Mouse (Mus musculus): Measurements from ENCODE around the gene Tns3. TPM values are rescaled to one million over a fixed set of nuclear protein-coding genes. Genes with fewer than 3 reads are reported as not detected.

The Tns3 gene
- total RNA-seq (2014; fragmentation: Nextera tagmentation) (8.4 and 16.0 TPM in 2 replicates), total RNA-seq (2017) (4.1 and 7.7 TPM in 2 replicates)

DNA sequence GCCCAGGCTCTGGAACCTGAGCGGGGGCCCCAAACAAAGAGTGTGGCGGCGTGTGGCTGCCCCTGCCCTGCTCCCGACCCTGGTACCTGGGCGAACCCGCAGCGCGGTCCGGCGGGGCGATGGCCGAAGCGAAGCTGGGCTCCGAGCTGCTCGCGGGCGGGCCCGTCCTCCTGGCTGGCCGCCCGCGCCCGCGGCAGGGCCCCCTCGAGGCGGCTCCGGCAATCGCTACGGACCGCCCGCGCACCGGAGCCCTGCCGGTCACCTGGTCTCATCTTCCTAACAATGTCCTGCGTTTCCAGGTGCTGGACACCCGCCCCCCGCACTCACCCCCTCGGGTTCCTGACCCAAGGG, at the start of gene Tns3:
TSS of gene Tns3 (minus strand) at position 143 of the 351 bp plus-strand sequence.
- peak; percentile 48 for ATAC-seq (replicated peaks; ENCODE audit: low FRiP score, low TSS enrichment, poor library complexity, severe bottlenecking)

DNA sequence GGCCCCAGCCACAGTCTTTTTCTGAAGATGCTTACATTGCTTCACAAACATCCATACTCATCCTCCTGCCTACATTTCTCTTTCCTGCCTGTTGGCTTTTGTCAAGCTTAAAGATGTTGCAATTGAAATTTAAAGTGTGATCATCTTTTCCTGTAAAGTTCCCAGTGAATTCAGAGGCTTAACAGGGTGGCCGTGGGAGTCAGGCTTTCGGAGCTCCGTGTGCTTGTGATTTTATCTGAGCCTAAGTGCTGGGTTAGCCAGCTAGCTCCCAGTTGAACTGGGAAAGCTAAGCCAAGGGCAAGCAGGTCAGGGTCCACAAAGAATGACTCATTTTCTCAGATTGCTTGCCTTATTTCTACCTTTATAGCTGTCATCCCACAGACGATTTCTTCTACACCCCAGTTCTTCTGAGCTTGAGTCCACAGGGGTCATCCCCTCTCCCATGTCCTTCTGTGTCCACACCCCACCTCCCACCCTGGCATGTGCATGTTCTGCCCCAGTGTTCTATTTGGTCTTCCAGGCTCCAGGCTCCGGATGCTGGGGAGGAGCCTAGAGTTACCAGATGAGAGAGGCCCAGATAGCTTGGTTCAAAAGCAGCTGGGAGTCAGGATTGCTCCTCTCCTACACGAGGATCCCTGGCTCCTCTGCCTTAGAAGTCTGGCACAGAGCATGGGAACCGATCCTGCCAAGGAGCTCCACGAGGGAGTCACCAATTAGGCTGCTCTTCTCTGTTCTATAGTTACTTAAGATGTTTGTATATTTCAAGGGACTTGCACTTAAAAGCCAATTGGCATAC, 42.1 kb upstream of the Tns3 start:
- ATAC-seq (replicated peaks; ENCODE audit: low FRiP score, low TSS enrichment, poor library complexity, severe bottlenecking): no peak

DNA sequence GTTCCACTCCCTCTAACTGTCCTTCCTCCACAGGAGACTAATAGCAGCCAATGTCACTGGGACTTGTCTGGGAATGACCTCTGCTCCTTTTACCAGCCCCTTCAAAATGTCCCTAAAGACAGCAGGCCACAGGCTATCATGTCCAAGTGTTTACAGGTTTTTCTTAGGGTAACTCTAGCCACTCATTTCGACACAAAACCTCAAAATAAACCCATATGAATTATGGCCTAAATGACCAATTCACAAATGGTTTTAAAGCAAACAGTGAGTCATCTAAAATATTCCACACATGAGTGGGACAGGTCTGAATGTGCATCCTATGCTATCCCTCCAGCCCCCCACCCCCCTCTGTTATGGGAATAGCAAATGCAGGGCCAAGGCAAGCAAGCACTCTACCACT, 40.8 kb upstream of the Tns3 start:
- ATAC-seq (replicated peaks; ENCODE audit: low FRiP score, low TSS enrichment, poor library complexity, severe bottlenecking): no peak

DNA sequence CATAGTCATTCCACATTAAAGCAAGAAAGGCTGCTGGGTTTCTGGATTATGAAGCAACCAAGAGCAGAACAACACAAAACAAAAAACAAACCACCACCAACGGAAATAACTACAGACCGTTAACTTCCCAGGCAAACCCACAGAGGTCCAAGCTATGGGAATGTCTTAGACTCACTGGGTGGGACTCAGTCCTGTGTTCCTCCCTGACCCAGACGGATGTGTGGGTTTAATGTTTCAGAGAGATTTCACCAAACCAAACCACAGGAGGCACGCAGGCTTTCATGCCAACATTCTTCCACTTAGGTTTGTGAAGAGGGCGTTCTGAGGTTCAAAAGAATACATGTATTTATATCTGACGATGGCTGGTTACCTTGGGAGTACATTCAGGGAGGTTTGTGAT, 39.5 kb upstream of the Tns3 start:
- ATAC-seq (replicated peaks; ENCODE audit: low FRiP score, low TSS enrichment, poor library complexity, severe bottlenecking): no peak

DNA sequence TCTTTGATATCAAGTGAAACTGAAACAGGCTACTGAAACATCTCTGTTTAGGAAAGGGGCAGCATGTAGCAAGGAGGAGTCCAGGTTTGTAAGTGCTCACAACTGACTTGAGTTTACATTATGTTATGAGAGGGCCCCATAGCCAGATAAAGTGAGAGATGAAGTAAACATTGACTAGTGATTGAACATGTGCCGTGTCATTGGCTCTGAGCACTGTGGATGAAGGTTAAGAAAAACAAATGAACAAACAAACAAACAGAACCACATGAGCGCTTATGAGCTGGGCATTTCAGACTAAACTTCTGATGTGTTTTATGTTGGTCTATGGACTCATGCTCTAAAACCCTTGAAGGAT, 38.2 kb upstream of the Tns3 start:
- ATAC-seq (replicated peaks; ENCODE audit: low FRiP score, low TSS enrichment, poor library complexity, severe bottlenecking): no peak

DNA sequence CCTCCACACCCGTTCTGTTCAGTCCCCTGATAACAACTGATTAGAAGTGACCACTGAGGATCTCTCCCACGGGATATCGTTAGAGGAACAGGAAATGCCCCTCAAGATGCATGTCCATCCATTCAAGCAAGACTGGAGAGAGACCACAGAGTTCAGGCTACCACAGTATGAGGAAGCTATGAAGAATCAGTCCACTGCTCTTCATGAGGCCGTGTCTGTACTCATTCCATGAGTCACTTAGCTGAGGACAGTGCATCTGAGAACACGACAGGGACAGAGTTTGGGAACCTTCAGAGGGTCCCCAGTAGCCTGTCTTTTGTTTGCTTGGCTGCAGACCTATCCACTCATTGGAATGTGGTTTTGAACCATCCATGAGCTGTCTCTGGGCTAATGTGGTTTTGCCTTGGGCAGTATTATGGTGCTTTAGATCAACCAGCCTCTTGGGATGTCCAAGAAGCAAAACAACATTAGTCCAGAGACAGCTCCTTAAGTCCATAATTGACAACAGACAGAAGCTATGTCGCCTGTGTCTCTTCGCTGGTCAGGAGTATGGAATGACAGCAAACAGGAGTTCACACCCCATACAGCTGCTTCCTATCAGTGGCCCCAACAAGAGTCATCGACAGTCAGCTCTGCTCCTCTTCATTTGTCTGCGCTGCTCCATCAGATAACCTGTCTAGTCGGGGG, 37.7 kb upstream of the Tns3 start:
- ATAC-seq (replicated peaks; ENCODE audit: low FRiP score, low TSS enrichment, poor library complexity, severe bottlenecking): peak; percentile 39; the same call in 1 of the 2 replicates

DNA sequence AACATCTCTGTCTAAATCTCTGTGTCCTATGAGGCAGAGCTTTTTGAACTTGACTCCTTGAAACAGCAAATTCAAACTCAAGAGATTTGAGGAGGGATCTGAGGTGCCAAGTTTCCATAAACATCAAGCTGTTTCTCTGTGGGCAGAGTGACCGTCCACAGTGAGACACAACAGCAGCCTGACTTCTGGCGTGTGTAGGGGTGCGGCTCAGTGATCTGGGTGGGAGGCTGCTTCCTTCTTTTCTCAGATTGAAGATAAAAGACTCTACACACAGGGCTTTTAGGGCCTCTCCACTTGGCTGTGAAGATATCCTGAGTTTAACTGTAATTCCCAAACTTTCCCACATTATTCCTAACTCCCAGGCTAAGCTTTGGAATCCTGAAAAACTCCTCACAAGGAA, 37.1 kb upstream of the Tns3 start:
- ATAC-seq (replicated peaks; ENCODE audit: low FRiP score, low TSS enrichment, poor library complexity, severe bottlenecking): no peak

DNA sequence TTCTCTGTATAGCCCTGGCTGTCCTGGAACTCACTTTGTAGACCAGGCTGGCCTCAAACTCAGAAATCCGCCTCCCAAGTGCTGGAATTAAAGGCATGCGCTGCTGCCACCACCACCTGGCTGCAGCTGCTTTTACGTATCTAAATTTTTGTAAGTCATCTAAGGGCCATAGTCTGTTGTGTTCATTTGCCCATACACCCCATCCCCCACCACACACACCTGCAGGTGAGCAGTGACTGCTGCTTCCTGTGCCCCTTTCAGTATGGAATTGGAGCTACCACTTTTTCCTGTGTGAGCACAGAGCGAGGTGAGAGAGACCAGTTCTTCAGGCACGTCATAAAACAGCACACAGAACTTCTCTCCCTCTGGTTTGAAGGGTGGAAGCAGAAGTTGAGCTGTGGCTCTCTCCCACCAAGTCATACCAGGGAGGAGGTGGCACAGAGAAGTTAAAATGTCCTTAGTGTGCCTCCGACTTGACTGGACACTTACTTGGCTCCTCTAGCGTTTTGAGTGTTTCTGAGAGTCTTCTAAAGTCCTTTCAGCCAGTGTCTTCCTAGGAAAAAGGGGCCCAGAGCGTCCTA, 36.4 kb upstream of the Tns3 start:
- ATAC-seq (replicated peaks; ENCODE audit: low FRiP score, low TSS enrichment, poor library complexity, severe bottlenecking): no peak

DNA sequence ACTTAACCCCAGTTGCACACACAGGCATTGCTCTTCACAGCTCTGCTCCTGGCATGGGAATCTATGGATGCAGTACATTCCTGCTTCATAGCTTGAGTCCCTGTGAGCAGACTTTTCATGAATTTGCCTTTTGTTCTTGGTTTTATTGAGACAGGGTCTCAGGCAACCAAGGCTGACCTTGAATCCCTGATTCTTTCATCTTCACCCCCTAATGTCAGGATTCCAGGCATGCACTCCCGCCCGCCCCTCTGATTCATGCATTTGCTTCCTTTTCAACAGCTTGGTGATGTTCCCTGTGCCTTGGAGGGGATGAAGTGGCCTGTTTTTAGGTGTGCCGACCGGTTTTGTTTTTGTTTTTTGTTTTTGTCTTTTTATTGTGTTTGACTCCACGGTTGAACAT, 35.4 kb upstream of the Tns3 start:
- no peak for ATAC-seq (replicated peaks; ENCODE audit: low FRiP score, low TSS enrichment, poor library complexity, severe bottlenecking)

DNA sequence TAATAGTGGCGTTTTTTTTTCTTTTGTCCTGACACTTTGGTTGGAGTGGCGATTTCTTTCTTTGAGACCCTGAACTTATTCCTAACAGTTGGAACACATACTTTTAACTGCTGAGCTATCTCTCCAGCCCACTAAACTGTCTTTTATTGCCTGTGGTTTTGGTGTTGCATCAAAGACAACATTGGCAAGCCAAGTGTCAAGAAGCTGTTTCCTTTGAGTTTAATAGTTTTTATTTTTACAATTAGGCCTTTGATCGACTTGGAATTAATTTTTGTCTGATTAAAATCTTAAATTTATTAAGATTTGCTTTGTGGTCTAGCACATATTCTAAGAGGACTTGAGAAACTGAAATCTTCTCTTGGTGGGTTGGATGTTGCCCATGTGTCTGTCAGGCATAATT, 33.3 kb upstream of the Tns3 start:
- ATAC-seq (replicated peaks; ENCODE audit: low FRiP score, low TSS enrichment, poor library complexity, severe bottlenecking): no peak

DNA sequence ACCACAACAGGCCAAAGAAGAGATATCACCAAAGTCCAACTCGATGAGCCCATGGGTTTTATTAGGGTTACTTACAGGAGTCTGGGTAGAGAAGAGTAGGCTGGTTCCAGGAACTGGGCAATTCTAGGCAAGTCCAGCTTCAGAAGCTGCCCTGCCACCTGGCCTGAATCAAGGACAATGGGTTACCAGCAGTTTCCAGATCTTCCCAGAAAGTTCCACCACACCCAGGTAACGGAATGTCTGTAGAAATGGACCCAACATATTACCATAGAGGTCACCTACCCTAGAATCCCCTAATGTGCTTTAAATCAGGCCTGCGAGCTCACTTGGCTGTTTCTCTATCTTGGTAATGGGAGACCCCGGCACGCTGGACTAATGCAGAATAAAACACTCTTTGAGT, 29.8 kb upstream of the Tns3 start:
- ATAC-seq (replicated peaks; ENCODE audit: low FRiP score, low TSS enrichment, poor library complexity, severe bottlenecking): no peak

DNA sequence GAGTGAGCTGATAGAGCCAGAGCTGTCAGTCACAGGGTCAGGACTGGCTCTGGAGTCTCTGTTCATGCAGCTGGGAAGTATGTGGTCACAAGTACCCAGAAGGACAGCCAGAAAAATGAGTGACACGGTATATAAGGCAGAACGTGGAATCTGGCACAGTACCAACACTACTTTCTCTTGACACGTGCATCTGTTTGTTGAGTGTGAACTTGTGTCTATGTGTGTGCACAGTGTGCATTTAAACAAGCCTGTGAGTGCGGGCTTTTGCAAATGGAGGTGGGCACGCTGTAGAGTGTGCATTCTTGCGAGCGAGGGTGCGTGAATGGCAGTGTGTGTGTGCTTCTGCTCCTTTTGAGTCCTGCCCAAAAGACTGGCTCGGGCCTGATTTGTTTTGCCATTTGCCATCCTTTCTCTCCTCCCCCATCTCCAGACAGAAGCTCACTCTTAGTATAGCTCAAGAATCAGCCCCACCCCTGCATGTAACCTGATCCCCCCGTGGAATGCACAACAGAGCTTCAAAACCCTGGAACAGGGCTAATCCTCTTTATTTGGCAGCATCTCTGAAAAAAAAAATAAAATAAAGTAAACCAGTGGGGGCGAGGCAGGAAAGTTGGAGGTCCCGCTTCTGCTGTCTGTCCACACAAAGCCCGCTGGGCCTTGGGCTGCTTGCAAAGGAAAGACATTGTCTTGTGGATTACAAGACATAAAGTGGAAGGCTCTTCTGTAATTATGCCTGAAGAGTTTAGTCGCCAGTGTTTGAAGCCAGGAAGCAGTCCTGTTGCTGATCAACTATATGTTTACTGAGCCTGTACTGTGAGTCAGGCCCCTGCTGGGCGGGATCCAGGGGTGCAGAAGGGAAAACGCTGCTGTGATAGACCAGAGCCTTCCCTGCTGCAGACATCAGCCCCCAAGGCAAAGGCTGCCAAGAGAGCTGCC, 28.5 kb upstream of the Tns3 start:
- ATAC-seq (replicated peaks; ENCODE audit: low FRiP score, low TSS enrichment, poor library complexity, severe bottlenecking): peak; percentile 86

DNA sequence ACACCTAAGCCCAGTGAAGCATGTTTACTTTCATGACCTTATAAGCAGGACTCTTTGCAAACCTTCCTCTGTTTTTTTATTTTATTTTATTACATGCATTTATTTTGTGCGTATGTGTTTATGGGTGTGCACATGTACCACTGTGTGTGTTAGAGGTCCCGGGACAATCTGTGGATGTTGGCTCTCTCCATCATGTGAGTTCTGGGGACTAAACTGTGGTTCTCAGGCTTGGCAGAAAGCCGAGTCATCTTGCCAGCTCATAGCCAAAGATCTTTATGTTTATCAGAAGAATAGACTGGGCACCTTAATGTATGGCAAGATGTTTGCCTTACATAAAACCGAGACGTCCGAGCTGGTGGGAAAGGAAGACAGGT, 27.8 kb upstream of the Tns3 start:
- ATAC-seq (replicated peaks; ENCODE audit: low FRiP score, low TSS enrichment, poor library complexity, severe bottlenecking): peak; percentile 60

DNA sequence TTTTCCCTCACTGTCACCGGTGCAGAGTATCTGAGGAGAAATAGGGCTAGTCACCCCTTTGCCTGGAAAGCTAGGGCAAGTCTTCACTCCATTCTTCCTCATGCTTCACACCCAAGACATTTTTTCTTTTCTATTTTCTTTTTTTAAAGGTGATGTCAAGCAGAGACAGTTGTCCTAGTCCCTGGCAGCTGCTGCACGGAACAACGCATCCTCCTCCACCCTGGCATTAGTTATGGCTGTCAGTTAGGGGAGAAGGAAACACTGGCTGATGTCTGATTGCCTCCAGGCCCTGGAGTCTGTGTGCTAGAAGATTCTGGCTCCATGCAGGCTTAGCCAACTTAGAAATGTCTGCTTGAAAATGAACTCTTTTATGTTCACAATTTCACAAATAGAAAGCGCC, 27.3 kb upstream of the Tns3 start:
- no peak for ATAC-seq (replicated peaks; ENCODE audit: low FRiP score, low TSS enrichment, poor library complexity, severe bottlenecking)

DNA sequence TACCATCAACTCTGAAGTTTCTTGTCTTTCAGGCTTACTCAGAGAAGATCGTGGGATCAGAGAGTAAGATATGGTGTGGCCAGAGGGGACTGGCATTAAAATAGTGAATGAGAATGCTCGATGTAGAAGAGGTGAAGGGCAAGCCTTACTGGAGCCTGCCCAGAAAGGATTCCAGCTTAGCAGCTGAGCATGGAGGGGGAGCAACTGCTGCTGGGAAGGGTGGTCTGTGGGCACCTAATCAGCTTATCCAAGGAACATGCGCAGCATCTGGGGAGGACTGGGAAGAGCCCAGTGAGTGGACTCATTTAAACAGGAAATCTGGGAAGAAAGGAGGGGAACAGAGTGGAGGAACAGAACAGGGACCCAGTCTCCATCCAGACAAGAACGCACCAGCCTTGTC, 26.3 kb upstream of the Tns3 start:
- no peak for ATAC-seq (replicated peaks; ENCODE audit: low FRiP score, low TSS enrichment, poor library complexity, severe bottlenecking)

DNA sequence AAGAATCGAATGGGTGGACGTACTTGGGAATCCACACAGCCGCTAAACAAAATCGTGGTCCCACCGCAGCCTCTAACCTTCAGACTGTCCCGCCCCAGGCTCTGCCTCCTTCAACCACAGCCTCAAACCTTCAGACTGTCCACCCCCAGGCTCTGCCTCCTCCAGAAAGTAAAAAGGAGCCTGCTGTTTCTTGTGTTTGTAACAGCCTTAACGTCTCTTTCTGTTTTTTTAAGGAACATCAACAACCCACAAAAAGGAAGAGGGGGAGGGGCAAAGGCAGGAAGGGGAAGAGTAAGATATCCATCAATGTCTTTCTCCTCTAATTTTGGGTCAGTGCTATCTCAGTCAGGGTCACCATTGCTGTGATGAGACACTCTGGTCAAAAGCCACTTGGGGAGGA, 25.2 kb upstream of the Tns3 start:
- no peak for ATAC-seq (replicated peaks; ENCODE audit: low FRiP score, low TSS enrichment, poor library complexity, severe bottlenecking)

DNA sequence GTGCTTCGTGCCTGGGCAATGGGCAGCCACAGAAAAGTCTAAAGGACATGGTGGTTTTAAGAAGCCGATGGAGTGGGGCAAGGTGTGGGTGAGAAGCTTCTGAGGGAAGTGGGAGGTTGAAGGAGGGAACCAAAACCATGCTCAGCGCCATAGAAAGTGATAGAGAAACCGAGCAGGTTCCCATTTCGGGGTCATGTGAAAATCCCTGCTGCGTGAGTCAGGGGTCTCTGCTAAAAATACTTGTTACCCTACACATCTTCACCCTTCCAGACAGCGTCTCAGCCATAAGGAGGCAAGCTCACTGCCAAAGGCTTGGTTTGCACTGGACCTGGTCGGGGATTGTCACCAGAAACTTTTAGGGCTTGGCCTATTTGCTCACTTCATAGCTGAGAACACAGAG, 24.6 kb upstream of the Tns3 start:
- no peak for ATAC-seq (replicated peaks; ENCODE audit: low FRiP score, low TSS enrichment, poor library complexity, severe bottlenecking)

DNA sequence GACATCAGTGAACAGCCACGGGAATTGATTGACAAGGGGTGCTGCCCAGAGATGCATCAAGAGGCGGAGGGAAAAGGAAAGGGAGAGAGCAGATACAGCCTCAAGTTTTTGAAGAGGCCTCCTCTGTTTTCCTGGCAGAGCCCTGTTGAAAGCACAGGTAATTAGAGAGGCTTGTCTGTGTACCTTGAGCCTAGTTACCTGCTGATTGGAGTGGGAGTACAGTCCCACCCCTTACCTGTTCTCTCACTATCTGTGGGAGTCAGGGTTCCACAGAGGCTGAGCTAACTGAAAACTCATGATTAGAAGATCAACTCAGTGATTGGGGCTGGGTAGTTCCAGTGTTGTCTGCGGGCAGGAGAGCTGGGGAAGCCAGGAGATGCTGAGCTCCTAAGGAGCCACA, 22.2 kb upstream of the Tns3 start:
- no peak for ATAC-seq (replicated peaks; ENCODE audit: low FRiP score, low TSS enrichment, poor library complexity, severe bottlenecking)

DNA sequence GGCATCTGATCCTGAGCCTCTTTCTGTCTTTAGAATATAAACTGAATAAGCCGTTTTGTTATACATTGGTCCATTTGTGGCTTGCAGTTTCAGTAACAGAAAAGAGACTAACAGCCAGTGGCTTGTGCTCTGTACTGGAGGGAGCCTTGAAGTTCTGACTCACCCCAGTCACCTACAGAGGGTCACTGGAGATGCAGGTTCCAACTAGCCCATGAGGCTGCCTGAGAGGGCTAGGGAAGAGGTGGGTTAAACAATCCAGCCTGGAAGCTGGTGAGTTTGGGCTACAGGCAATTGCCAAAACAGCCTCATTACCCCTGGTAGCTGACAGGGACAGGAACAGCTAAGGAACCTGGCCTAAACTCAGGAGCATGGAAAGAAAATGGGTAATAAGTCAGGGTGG, 21.7 kb upstream of the Tns3 start:
- no peak for ATAC-seq (replicated peaks; ENCODE audit: low FRiP score, low TSS enrichment, poor library complexity, severe bottlenecking)

DNA sequence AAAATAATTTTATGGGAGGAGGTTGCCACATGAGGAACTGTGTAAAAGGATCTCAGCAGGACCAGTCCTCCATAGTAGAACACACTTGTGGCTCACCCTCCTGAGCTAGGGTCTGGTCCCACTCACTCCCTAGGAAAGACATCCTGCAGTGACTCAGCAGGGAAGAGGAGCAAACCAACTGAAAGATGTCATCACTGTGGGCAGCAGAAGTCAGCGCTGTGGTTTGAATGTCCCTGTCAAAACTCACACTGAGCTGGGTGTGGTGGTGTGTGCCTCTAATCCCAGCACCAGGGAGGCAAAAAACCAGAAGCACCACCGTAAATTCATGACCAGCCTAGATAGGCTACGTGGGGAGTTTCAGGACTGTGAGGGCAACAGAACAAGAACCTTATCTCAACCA, 20.9 kb upstream of the Tns3 start:
- 0 out of 2 replicates have a peak, but pooled peaks have one; percentile 27 for ATAC-seq (replicated peaks; ENCODE audit: low FRiP score, low TSS enrichment, poor library complexity, severe bottlenecking)

Data from megakaryocyte-erythroid progenitor cell, adult 5-6 weeks (primary cell).